Mouse (Mus musculus): Measurements from ENCODE around the gene 1110032F04Rik.
"Not testable (repeated sequence)": the region's sequence is repeated elsewhere in the genome, so short reads cannot be mapped to it uniquely, and the experiment has no call there.

The 1110032F04Rik gene

GRCm38 (mm10) chr3:68869211-68869690, at the start of gene 1110032F04Rik:
Gene 1110032F04Rik (plus strand): TSS chr3:68869586.
- DNase-seq = peak; percentile 31 to 51

- no peak for DNase-seq
These were observed 48.0 kb upstream of the 1110032F04Rik start for GRCm38 (mm10) chr3:68821406-68821805.

DNA sequence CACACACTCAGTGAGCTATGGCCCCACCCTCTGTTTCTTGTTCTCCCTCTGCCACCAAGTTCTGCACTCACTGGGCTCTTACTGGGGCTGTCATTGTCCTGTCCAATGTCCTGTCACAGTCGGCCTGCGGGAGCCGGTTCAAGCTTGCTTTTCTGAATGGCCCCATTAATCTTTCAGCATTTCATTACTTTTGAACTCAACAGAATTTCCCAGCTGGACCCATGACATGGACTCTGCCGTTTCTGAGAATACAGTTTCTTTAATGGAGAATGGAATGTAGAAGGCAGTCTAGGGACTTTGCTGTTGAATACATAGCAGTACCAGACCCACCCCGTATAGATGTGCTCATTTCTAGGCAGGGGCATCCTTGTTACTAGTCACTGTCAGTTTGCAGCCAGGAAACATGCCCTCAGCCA, 47.5 kb upstream of the 1110032F04Rik start:
- DNase-seq = no peak

GRCm38 (mm10) chr3:68823876-68824764, 45.3 kb upstream of the 1110032F04Rik start:
- no peak for DNase-seq

- no peak for DNase-seq
These were observed 44.7 kb upstream of the 1110032F04Rik start for GRCm38 (mm10) chr3:68824765-68825090.

- no peak for DNase-seq
These were observed 44.2 kb upstream of the 1110032F04Rik start for GRCm38 (mm10) chr3:68825151-68825550.

DNA sequence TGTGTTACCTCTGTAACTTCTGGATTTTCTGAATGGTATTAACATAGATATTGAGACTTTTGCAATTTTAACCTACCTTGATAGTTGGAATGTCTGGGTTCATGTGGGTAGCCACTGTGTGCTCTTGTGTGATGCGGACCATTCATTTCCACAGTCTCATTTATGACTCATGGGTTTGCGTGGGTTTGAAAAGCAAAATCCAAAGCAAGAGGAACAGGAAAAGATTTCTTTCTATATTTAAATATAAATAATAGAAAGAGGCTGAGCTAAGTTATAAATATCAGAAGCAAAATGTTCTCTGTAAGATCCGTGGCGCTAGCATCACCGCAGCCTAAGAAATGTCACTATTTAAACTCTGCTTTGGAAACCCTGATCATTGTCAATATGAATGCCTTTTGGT, 41.7 kb upstream of the 1110032F04Rik start:
- no peak for DNase-seq

DNA sequence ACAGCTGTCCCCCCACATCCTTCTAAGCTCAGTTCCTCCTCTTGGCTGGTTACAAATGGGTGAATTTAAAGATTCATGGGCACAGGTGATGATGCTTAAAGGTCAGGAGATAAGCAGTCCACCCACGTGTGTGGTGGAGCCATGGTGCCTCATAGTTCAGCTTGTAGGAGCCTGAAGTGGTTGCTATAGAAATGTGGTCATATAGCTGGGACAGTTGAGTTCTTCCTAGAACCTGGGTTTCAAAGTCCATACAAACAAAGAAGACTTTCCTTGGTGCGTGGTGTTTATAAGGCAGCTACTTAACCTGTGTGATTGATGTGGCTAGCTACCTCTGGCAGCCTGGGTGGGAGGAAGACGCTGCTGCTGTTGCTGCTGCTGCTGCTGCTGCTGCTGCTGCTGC, 39.4 kb upstream of the 1110032F04Rik start:
- no peak for DNase-seq

- DNase-seq = no peak
These were observed 32.4 kb upstream of the 1110032F04Rik start for GRCm38 (mm10) chr3:68836857-68837499.

GRCm38 (mm10) chr3:68840206-68840605, 29.2 kb upstream of the 1110032F04Rik start:
- no peak for DNase-seq

DNA sequence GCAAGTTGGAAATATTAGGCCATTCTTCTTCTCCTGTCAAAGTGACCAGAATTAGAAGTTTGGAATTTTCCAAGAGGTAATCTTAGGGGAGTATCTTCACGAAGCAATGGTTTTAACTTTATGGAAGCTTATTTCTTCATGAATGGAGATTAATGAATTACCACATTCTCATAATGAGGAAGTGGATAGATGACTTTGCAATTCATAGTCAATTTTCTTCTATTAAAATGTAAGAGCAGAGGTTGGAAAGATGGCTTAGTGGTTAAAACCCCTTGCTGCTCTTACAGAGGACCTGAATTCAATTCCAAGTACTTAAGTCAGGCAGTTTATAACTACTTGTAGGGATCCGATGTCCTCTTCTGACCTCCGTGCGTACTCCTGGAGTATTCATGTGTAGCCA, 25.4 kb upstream of the 1110032F04Rik start:
- no peak for DNase-seq

DNA sequence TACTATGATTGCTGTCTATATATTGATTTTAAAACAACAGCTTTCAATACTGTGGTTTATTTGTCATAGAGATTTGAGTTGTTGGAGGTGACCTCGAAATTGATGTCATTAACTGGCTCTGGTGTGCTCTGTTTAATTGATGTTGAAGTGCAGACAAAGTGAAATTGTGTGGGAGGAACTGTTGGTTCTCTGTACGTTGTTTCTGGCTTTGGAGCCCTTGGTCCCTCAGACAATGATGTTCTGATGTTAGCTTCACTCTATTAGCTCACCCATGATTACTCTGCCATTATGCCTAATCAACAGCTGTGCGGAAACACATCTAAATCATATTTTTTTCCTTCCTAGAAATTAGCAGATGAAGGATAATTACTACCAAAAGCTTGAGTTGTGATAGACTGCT, 21.1 kb upstream of the 1110032F04Rik start:
- no peak for DNase-seq

GRCm38 (mm10) chr3:68852414-68852813, 17.0 kb upstream of the 1110032F04Rik start:
- no peak for DNase-seq

DNA sequence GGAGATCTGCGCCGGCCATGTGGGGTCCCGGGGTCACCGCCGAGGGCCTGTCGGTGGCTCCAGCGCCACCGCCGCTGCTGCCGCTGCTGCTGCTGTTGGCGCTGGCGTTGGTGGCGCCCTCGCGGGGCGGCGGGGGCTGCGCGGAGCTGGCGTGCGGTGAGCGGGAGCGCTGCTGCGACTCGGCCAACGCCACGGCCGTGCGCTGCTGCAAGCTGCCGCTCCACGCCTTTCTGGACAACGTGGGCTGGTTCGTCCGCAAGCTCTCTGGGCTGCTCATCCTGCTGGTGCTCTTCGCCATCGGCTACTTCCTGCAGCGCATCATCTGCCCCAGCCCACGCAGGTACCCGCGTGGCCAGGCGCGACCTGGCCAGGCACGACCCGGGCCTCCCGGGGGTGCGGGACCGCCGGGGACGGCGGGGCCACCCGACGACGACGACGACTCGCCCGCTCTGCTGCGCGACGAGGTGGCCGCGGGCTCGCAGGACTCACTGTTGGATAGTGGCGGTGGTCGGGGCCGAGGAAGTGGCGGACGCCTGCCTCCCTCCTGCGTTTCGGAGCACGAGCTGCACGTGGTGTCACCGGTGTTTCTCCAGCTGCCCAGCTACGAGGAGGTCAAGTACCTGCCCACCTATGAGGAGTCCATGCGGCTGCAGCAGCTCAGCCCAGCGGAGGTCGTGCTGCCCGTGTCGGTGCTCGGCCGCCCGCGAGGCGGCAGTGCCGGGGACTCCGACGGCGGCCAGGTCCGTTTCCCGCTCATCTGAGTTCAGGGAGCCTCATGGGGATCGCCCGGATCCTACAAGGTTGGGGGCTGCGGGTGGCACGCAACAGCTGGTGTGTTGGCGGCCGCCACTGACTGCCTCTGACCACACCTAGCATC, 543 bp downstream of the 1110032F04Rik start:
- peak; percentile 39 to 53 for DNase-seq

GRCm38 (mm10) chr3:68870568-68870950, 1.2 kb downstream of the 1110032F04Rik start:
- peak; percentile 7 to 14 for DNase-seq

DNA sequence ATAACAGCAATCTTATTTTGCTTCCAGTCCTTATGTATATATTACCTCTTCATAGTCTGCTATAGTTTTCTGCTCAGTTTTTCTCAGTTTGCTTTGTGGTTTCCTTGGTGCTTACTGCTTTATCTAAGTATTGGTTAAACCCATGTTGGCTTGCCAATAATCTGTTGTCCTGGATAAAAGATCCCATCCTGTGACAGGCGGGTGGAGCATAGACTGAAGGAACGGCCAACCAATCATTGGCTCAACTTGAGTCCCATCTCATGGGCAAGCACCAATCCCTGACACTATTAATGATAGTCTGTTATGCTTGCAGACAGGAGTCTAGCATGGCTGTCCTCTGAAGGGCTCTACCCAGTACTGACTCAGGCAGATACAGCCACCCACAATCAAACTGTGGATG, 4.7 kb downstream of the 1110032F04Rik start:
- DNase-seq = no peak

DNA sequence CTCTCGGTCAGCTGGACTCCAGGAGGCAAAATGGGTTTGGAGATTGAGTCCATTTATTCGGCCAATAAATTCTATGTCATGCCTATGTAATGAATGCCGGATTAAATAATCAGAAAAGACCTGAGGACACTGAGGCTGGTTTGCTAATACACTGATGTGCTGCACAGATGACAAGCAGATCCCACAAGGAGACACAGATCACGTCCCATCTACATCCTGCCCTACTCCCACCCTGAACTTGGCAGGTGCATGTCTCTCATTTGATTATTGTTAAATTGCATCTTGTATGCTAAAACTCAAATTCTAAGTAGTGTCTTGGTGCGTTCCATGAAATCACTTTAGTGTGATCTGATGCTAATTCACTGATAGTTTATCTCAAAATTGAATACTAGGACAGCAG, 17.5 kb downstream of the 1110032F04Rik start:
- no peak for DNase-seq

GRCm38 (mm10) chr3:68895426-68895825, 26.0 kb downstream of the 1110032F04Rik start:
- no peak for DNase-seq

- no peak for DNase-seq
These were observed 27.8 kb downstream of the 1110032F04Rik start for GRCm38 (mm10) chr3:68897154-68897553.

GRCm38 (mm10) chr3:68902636-68903035, 33.2 kb downstream of the 1110032F04Rik start:
- not testable (repeated sequence) for DNase-seq

GRCm38 (mm10) chr3:68904902-68905778, 35.8 kb downstream of the 1110032F04Rik start:
- peak; percentile 31 to 42 for DNase-seq

DNA sequence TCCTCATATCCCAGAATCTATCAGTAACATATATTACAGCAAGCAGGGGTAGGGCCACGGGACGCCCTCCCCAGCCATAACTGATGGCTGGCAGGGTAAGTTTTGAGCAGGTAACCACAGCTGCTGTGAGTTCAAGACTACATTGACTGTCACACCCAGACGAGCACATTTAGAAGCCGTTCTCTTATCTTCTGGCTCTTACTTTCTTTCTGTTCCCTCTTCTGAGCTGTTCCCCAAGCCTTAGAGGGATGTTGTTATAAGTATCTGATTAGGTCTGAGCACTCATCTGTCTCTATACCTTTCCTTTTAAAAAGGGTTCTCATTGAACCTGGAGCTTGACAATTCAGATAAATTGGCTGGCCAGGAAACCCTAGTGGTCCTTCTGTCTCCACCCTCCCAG, 38.1 kb downstream of the 1110032F04Rik start:
- DNase-seq = no peak
